ENCODE assay signal across 26 mouse cellular contexts in genomic region chr1:92703270-92703669, GRCm38 (mm10). TPM values are rescaled to one million over a fixed set of nuclear protein-coding genes. Genes with fewer than 3 reads are reported as not detected.
DNase-seq lines count a peak whose midpoint lies in the region; ATAC-seq and TF ChIP-seq lines count a peak whose summit lies in the region.
"Had no signal": no experiment of that assay in that cellular context is flagged by ENCODE, and none has a peak within 500 bp of the region (broad histone marks: within the 10 kb centered on the region; RNA-seq: fewer than 3 reads in every experiment).

No protein-coding gene starts in this region.

- no peak for TF ChIP-seq POLR2A in embryonic fibroblast, embryonic 13.5 days (IDR thresholded peaks at IDR 0.05; ENCODE audit: low read depth, low read length)

- TF ChIP-seq CTCF in hindbrain, postnatal 0 days (IDR thresholded peaks at IDR 0.05; ENCODE audit: low read depth): no peak
- no peak for TF ChIP-seq CTCF in embryonic fibroblast, embryonic 13.5 days (IDR thresholded peaks at IDR 0.05; ENCODE audit: borderline replicate concordance, insufficient read depth, low read length)

- H3K9ac ChIP-seq in heart, embryonic 13.5 days: peak overlapping the region; percentile 40; the same call in 1 of the 2 replicates
- no peak overlapping the region for H3K9ac ChIP-seq in hindbrain, postnatal 0 days (replicated peaks; ENCODE audit: low read length)
- H3K9ac ChIP-seq in hindbrain, embryonic 11.5 days (ENCODE audit: low read depth, low read length): no peak overlapping the region
- H3K9ac ChIP-seq in embryonic facial prominence, embryonic 13.5 days: no peak overlapping the region
- H3K9ac ChIP-seq: embryonic facial prominence, embryonic 12.5 days; forebrain, embryonic 15.5 days; hindbrain, embryonic 13.5 days; liver, embryonic 14.5 days; midbrain, embryonic 13.5 days had no signal

- DNase-seq in heart, adult 9 months (ENCODE audit: low spot score in 2 of 2): no peak
- DNase-seq in hindbrain, postnatal 0 days (ENCODE audit: low spot score): no peak
- DNase-seq in hindbrain, embryonic 11.5 days (ENCODE audit: low spot score): no peak
- no peak for DNase-seq in thymus, postnatal 0 days (ENCODE audit: low spot score)
- DNase-seq in B cell, adult 2 months: no peak
- DNase-seq: cerebellum, adult 8-10 months; cerebellum, postnatal 36 days; kidney, postnatal 14 days; liver; lung, adult 2 months; thymus, postnatal 14 days had no signal

- ATAC-seq in heart, embryonic 13.5 days (ENCODE audit: extremely low read depth, insufficient number of reproducible peaks, low FRiP score, low TSS enrichment): no peak
- ATAC-seq in hindbrain, postnatal 0 days: peak; percentile 28; the same call in 1 of the 2 replicates
- ATAC-seq in hindbrain, embryonic 11.5 days (ENCODE audit: low FRiP score): no peak
- ATAC-seq in embryonic facial prominence, embryonic 13.5 days (ENCODE audit: insufficient number of reproducible peaks, insufficient read depth, low FRiP score, low TSS enrichment, low read depth): no peak
- ATAC-seq: forebrain, embryonic 15.5 days; intestine, postnatal 0 days; midbrain, embryonic 13.5 days had no signal

- H3K4me3 ChIP-seq in heart, embryonic 13.5 days: no peak overlapping the region
- no peak overlapping the region for H3K4me3 ChIP-seq in hindbrain, postnatal 0 days (ENCODE audit: low read length)
- no peak overlapping the region for H3K4me3 ChIP-seq in hindbrain, embryonic 11.5 days (ENCODE audit: low read depth, low read length)
- H3K4me3 ChIP-seq in embryonic facial prominence, embryonic 13.5 days: no peak overlapping the region
- H3K4me3 ChIP-seq in embryonic fibroblast, embryonic 13.5 days (ENCODE audit: insufficient read depth, low read length): no peak overlapping the region
- H3K4me3 ChIP-seq: embryonic facial prominence, embryonic 12.5 days; forebrain, embryonic 15.5 days; hindbrain, embryonic 13.5 days; midbrain, embryonic 13.5 days had no signal

- peaks cover 51% of the 10 kb centered on the region for H3K4me1 ChIP-seq in heart, embryonic 13.5 days
- H3K4me1 ChIP-seq in hindbrain, postnatal 0 days (ENCODE audit: insufficient read depth, low read length): peaks cover 9% of the 10 kb centered on the region
- peaks cover 4% of the 10 kb centered on the region; the same call in 1 of the 2 replicates for H3K4me1 ChIP-seq in hindbrain, embryonic 11.5 days (replicated peaks; ENCODE audit: control insufficient read depth, insufficient read depth, low read length)
- peaks cover 30% of the 10 kb centered on the region for H3K4me1 ChIP-seq in embryonic facial prominence, embryonic 13.5 days
- 0 out of 2 replicates have a peak, but pooled peaks cover 3% of the 10 kb centered on the region for H3K4me1 ChIP-seq in embryonic fibroblast, embryonic 13.5 days (ENCODE audit: control insufficient read depth, insufficient read depth, low read length)

- H3K4me2 ChIP-seq in heart, embryonic 13.5 days: peak overlapping the region; percentile 26
- H3K4me2 ChIP-seq in hindbrain, postnatal 0 days (ENCODE audit: low read depth, low read length): no peak overlapping the region
- H3K4me2 ChIP-seq in hindbrain, embryonic 11.5 days (replicated peaks; ENCODE audit: low read depth, low read length): no peak overlapping the region
- H3K4me2 ChIP-seq in embryonic facial prominence, embryonic 13.5 days: no peak overlapping the region
- H3K4me2 ChIP-seq: embryonic facial prominence, embryonic 12.5 days; forebrain, embryonic 15.5 days; hindbrain, embryonic 13.5 days; midbrain, embryonic 13.5 days had no signal

- H3K36me3 ChIP-seq in heart, embryonic 13.5 days: no peaks in the 10 kb centered on the region
- no peaks in the 10 kb centered on the region for H3K36me3 ChIP-seq in hindbrain, postnatal 0 days (ENCODE audit: insufficient read depth, low read length)
- no peaks in the 10 kb centered on the region for H3K36me3 ChIP-seq in hindbrain, embryonic 11.5 days (ENCODE audit: control insufficient read depth, insufficient read depth, low read length)
- no peaks in the 10 kb centered on the region for H3K36me3 ChIP-seq in embryonic facial prominence, embryonic 13.5 days
- H3K36me3 ChIP-seq: embryonic facial prominence, embryonic 12.5 days; forebrain, embryonic 15.5 days; G1E; hindbrain, embryonic 13.5 days; midbrain, embryonic 13.5 days had no signal

- peak overlapping the region; percentile 55; the same call in 1 of the 2 replicates for H3K27ac ChIP-seq in heart, embryonic 13.5 days (replicated peaks)
- H3K27ac ChIP-seq in hindbrain, postnatal 0 days: no peak overlapping the region
- no peak overlapping the region for H3K27ac ChIP-seq in hindbrain, embryonic 11.5 days (ENCODE audit: low read depth, low read length)
- H3K27ac ChIP-seq in embryonic facial prominence, embryonic 13.5 days: peak overlapping the region; percentile 40
- H3K27ac ChIP-seq in embryonic fibroblast, embryonic 13.5 days (ENCODE audit: insufficient read depth, low read length): peak overlapping the region; percentile 16
- H3K27ac ChIP-seq: embryonic facial prominence, embryonic 12.5 days; forebrain, embryonic 15.5 days; hindbrain, embryonic 13.5 days; liver, embryonic 14.5 days; macrophage; midbrain, embryonic 13.5 days had no signal

- 82% methylated on average over 3 of the region's 3 CpGs for WGBS in heart, embryonic 13.5 days
- WGBS in hindbrain, postnatal 0 days: 76% methylated on average over 3 of the region's 3 CpGs
- WGBS in hindbrain, embryonic 11.5 days: 80% methylated on average over 3 of the region's 3 CpGs
- WGBS in embryonic facial prominence, embryonic 13.5 days: 71% methylated on average over 3 of the region's 3 CpGs

- H3K9me3 ChIP-seq in heart, embryonic 13.5 days: no peaks in the 10 kb centered on the region
- H3K9me3 ChIP-seq in hindbrain, postnatal 0 days (ENCODE audit: low read length): no peaks in the 10 kb centered on the region
- H3K9me3 ChIP-seq in hindbrain, embryonic 11.5 days (ENCODE audit: control insufficient read depth, low read length): no peaks in the 10 kb centered on the region
- no peaks in the 10 kb centered on the region for H3K9me3 ChIP-seq in embryonic facial prominence, embryonic 13.5 days
- H3K9me3 ChIP-seq: forebrain, embryonic 15.5 days; G1E; hindbrain, embryonic 13.5 days had no signal

- peaks cover 9% of the 10 kb centered on the region for H3K27me3 ChIP-seq in heart, embryonic 13.5 days (replicated peaks)
- H3K27me3 ChIP-seq in hindbrain, postnatal 0 days (ENCODE audit: insufficient read depth, low read length): no peaks in the 10 kb centered on the region
- H3K27me3 ChIP-seq in hindbrain, embryonic 11.5 days (ENCODE audit: control insufficient read depth, insufficient read depth, low read length): no peaks in the 10 kb centered on the region
- peaks cover 6% of the 10 kb centered on the region; the same call in 1 of the 2 replicates for H3K27me3 ChIP-seq in embryonic facial prominence, embryonic 13.5 days
- H3K27me3 ChIP-seq: embryonic facial prominence, embryonic 12.5 days; forebrain, embryonic 15.5 days; midbrain, embryonic 13.5 days had no signal

RNA-seq across cellular contexts. Expression of gene Otos, which starts 54.6 kb away (rescaled TPM):
- polyA plus RNA-seq in heart, embryonic 13.5 days (2015; fragmentation: Nextera tagmentation; extraction: Ambion mirVana): not detected in 2 replicates
- not detected in 2 replicates for total RNA-seq in hindbrain, postnatal 0 days (2014; rRNA removed)
- 0.81 and 0.88 TPM in 2 replicates for polyA plus RNA-seq in hindbrain, postnatal 0 days (2015; fragmentation: Nextera tagmentation; extraction: Ambion mirVana)
- 0.09 and 0.10 TPM in 2 replicates for polyA plus RNA-seq in hindbrain, embryonic 11.5 days (2014; fragmentation: Nextera tagmentation; extraction: Ambion mirVana)
- polyA plus RNA-seq in embryonic facial prominence, embryonic 13.5 days (2015; fragmentation: Nextera tagmentation; extraction: Ambion mirVana): not detected in 2 replicates
- polyA plus RNA-seq in embryonic fibroblast, embryonic 13.5 days (2011; ENCODE audit: insufficient read length, low read depth, missing spikeins): not detected in 2 replicates
- 2.0 and 4.0 TPM in 2 replicates for polyA plus RNA-seq in thymus, postnatal 0 days (2015; fragmentation: Nextera tagmentation; extraction: Ambion mirVana)
- total RNA-seq: heart, postnatal 25 days; left cerebral cortex, adult 18-20 months; left cerebral cortex, postnatal 25 days had no signal
- polyA plus RNA-seq: forebrain, embryonic 15.5 days; G1E; intestine, postnatal 0 days; lung, adult 2 months; macrophage; stomach, embryonic 14.5 days had no signal

Comparison
In these comparisons a context has a peak if more than half of its experiments do, and no peak if none do; other contexts are left out.
1. H3K27ac ChIP-seq: peak in heart, embryonic 13.5 days (single experiment), embryonic facial prominence, embryonic 13.5 days (single experiment) and embryonic fibroblast, embryonic 13.5 days (single experiment); none in hindbrain, postnatal 0 days (single experiment) and hindbrain, embryonic 11.5 days (single experiment).